Mouse (Mus musculus) adipocyte (in vitro differentiated cells): ENCODE measurements around the gene B4galt1.

ENCODE experiments used
- DNase-seq: peaks from one replicate; pipeline ENCODE4 v3.0.0-alpha.2; 2016; ENCODE audit warnings: low spot score

Gene B4galt1

GRCm38 (mm10) chr4:40778656-40779055 is 75.1 kb downstream of the B4galt1 start:
- no peak for DNase-seq

DNA sequence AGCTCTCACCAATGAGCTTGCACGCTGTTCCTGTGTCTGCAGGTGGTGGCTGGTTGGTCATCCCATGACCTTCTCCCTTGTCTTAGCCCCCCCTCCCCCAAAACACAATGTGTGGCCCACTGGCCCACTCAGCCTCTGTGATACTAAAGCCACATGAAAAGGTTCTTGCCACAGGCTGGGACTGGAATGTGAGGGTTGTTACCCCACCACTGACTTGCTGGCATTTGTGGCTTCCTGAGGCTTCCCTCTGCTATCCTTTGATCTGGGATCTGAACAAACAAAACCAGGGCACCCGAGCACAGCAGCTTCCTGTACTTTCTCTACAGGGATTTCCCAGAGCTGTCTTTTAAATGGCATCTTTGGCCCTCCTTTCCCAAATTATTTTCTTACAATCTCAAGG is 76.7 kb downstream of the B4galt1 start:
- no peak for DNase-seq

GRCm38 (mm10) chr4:40776416-40776815 is 77.4 kb downstream of the B4galt1 start:
- DNase-seq: no peak

GRCm38 (mm10) chr4:40774279-40775259 is 79.2 kb downstream of the B4galt1 start:
- DNase-seq: peak; percentile 83

DNA sequence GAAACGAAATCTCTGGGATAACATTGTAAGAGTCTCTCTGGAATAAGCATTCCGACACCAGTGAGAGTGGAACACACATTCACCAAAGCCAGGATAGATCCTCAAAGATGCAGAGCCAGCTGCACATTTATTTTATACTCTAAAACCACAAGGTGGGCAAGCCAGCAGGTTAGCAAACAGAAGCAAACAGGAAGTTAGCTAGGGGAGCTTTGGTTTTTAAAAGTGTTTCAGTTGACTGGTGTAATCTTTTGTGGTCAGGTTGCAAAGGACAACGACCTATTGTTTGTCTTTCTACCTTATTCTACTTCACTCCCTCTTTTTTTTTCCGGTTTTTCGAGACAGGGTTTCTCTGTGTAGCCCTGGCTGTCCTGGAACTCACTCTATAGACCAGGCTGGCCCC is 93.9 kb downstream of the B4galt1 start:
- DNase-seq: no peak

DNA sequence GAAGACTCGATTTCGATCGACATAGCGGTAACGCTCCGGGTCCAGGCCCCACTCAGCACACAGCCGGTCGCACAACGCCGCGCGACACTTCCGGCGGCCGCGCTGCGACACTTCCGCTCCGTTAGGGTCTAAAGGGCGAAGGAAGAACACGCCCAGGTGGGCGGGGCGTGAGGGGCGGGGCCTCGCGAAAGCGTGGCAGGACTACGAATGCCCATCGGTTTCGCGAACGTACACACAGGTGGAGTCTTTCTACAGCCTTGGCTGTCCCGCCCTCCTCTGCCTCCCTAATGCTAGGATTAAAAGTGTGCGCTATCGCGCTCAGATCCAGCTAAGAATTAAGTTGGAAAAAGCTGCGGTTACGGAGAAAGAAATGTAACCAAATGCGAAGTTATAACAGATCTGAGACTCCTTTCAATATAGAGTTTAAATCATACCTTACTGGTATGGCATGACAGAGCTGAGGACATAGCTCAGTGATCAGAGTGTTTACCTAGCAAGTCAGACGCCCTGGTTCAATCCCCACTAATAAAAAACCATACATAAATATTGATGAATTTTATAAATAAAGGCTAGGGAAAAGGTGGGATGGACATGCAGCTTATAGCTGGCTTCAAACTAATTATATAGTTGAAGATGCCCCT is 95.9 kb downstream of the B4galt1 start, which contains the start of gene Smu1:
TSS of gene Smu1 (minus strand) at position 144 of the 641 bp plus-strand sequence.
- peak; percentile 94 for DNase-seq

DNA sequence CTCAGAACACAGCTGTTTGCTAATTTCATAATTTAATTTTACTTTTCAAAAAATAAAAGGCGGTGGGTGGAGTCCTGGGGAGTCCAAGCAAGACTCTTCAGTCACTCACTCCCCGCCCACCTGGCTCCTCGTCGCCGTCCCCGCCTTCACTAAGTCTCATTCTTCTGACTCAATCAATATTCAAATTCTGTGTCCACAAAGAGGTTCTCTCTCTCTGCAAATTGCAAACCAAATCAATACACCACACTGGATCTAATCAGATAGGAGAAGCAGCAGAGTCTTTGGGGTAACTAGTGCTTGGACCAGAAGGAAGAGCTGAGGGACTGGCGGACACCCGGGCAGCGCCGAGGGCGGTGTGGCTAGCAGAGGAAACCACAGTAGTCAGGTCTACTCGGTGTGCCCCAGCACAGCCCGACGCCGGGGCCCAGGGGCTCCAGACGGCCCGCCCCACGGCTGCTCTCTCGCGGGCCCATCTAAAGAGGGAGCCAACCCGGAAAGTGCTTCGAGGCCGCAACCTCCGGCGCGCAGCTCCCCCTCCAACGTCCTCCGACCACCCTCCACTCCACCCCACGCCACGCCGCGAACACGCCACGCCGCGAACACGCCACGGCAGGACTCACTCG is 96.5 kb downstream of the B4galt1 start:
- DNase-seq: peak; percentile 39
